Mouse (Mus musculus): ENCODE results near the gene Tmprss12. TPM values are rescaled to one million over a fixed set of nuclear protein-coding genes. Genes with fewer than 3 reads are reported as not detected.
"Not testable (repeated sequence)": the region's sequence is repeated elsewhere in the genome, so short reads cannot be mapped to it uniquely, and the experiment has no call there.

Tmprss12 gene
- polyA plus RNA-seq, 1 experiment from 2014 or later: not detected

- TF ChIP-seq EP300 (optimal IDR thresholded peaks at IDR 0.05) (no peak), CTCF (IDR thresholded peaks at IDR 0.05; ENCODE audit: low read depth) (no peak)
- H3K4me2 ChIP-seq (replicated peaks; ENCODE audit: low read depth): no peak overlapping the region
- no peaks in the 10 kb centered on the region for H3K27me3 ChIP-seq (ENCODE audit: control insufficient read depth, insufficient read depth, low read length)
- WGBS: 72% methylated on average over 12 of the region's 12 CpGs
- no peak overlapping the region for H3K9ac ChIP-seq (ENCODE audit: low read length)
- no peaks in the 10 kb centered on the region for H3K9me3 ChIP-seq (ENCODE audit: control insufficient read depth, low read length)
- H3K4me3 ChIP-seq (ENCODE audit: low read depth, low read length): no peak overlapping the region
- DNase-seq (ENCODE audit: low spot score) (peak; percentile 47), ATAC-seq (ENCODE audit: low FRiP score, low TSS enrichment) (no peak)
- H3K4me1 ChIP-seq (replicated peaks; ENCODE audit: control insufficient read depth, insufficient read depth): no peaks in the 10 kb centered on the region
- no peak overlapping the region for H3K27ac ChIP-seq (replicated peaks)
- H3K36me3 ChIP-seq (ENCODE audit: control insufficient read depth, insufficient read depth, low read length): no peaks in the 10 kb centered on the region
Measured at GRCm38 (mm10) chr15:100324021-100324591, 43.5 kb downstream of the Tmprss12 start.

GRCm38 (mm10) chr15:100325235-100325634 lies 44.6 kb downstream of the Tmprss12 start:
- no peak for ATAC-seq (ENCODE audit: low FRiP score, low TSS enrichment)
- no peak overlapping the region for H3K27ac ChIP-seq (replicated peaks)
- no peaks in the 10 kb centered on the region for H3K36me3 ChIP-seq (ENCODE audit: control insufficient read depth, insufficient read depth, low read length)
- H3K9me3 ChIP-seq (ENCODE audit: control insufficient read depth, low read length): no peaks in the 10 kb centered on the region
- H3K27me3 ChIP-seq (ENCODE audit: control insufficient read depth, insufficient read depth, low read length): no peaks in the 10 kb centered on the region
- WGBS: 62% methylated on average over 3 of the region's 3 CpGs
- H3K4me1 ChIP-seq (replicated peaks; ENCODE audit: control insufficient read depth, insufficient read depth): no peaks in the 10 kb centered on the region
- no peak overlapping the region for H3K4me3 ChIP-seq (ENCODE audit: low read depth, low read length)
- no peak overlapping the region for H3K4me2 ChIP-seq (replicated peaks; ENCODE audit: low read depth)
- DNase-seq (ENCODE audit: low spot score): no peak
- TF ChIP-seq CTCF (IDR thresholded peaks at IDR 0.05; ENCODE audit: low read depth) (no peak), EP300 (optimal IDR thresholded peaks at IDR 0.05) (no peak)
- no peak overlapping the region for H3K9ac ChIP-seq (ENCODE audit: low read length)

GRCm38 (mm10) chr15:100328089-100328488 lies 47.5 kb downstream of the Tmprss12 start:
- H3K4me3 ChIP-seq (ENCODE audit: low read depth, low read length); DNase-seq (ENCODE audit: low spot score); H3K36me3 ChIP-seq (ENCODE audit: control insufficient read depth, insufficient read depth, low read length); H3K27me3 ChIP-seq (ENCODE audit: control insufficient read depth, insufficient read depth, low read length); H3K9ac ChIP-seq (ENCODE audit: low read length); H3K27ac ChIP-seq (replicated peaks); H3K4me1 ChIP-seq (replicated peaks; ENCODE audit: control insufficient read depth, insufficient read depth); H3K4me2 ChIP-seq (replicated peaks; ENCODE audit: low read depth); H3K9me3 ChIP-seq (ENCODE audit: control insufficient read depth, low read length); ATAC-seq (ENCODE audit: low FRiP score, low TSS enrichment): not testable (repeated sequence)
- TF ChIP-seq CTCF (IDR thresholded peaks at IDR 0.05; ENCODE audit: low read depth): peak; percentile 26
- 69% methylated on average over 3 of the region's 4 CpGs for WGBS

GRCm38 (mm10) chr15:100329336-100329735 lies 48.7 kb downstream of the Tmprss12 start:
- H3K4me2 ChIP-seq (replicated peaks; ENCODE audit: low read depth); H3K4me1 ChIP-seq (replicated peaks; ENCODE audit: control insufficient read depth, insufficient read depth); DNase-seq (ENCODE audit: low spot score); H3K4me3 ChIP-seq (ENCODE audit: low read depth, low read length); H3K27me3 ChIP-seq (ENCODE audit: control insufficient read depth, insufficient read depth, low read length); H3K9ac ChIP-seq (ENCODE audit: low read length); H3K36me3 ChIP-seq (ENCODE audit: control insufficient read depth, insufficient read depth, low read length); H3K27ac ChIP-seq (replicated peaks); ATAC-seq (ENCODE audit: low FRiP score, low TSS enrichment); H3K9me3 ChIP-seq (ENCODE audit: control insufficient read depth, low read length): not testable (repeated sequence)
- 68% methylated on average over 9 of the region's 10 CpGs for WGBS

GRCm38 (mm10) chr15:100330739-100331138 lies 50.1 kb downstream of the Tmprss12 start:
- no peak overlapping the region for H3K4me2 ChIP-seq (replicated peaks; ENCODE audit: low read depth)
- TF ChIP-seq EP300 (optimal IDR thresholded peaks at IDR 0.05) (no peak), CTCF (IDR thresholded peaks at IDR 0.05; ENCODE audit: low read depth) (no peak)
- no peaks in the 10 kb centered on the region for H3K27me3 ChIP-seq (ENCODE audit: control insufficient read depth, insufficient read depth, low read length)
- H3K4me1 ChIP-seq (replicated peaks; ENCODE audit: control insufficient read depth, insufficient read depth): no peaks in the 10 kb centered on the region
- 65% methylated on average over 7 of the region's 7 CpGs for WGBS
- no peak overlapping the region for H3K4me3 ChIP-seq (ENCODE audit: low read depth, low read length)
- ATAC-seq (ENCODE audit: low FRiP score, low TSS enrichment) (no peak), DNase-seq (ENCODE audit: low spot score) (no peak)
- no peak overlapping the region for H3K9ac ChIP-seq (ENCODE audit: low read length)
- no peaks in the 10 kb centered on the region for H3K9me3 ChIP-seq (ENCODE audit: control insufficient read depth, low read length)
- H3K36me3 ChIP-seq (ENCODE audit: control insufficient read depth, insufficient read depth, low read length): no peaks in the 10 kb centered on the region
- no peak overlapping the region for H3K27ac ChIP-seq (replicated peaks)

GRCm38 (mm10) chr15:100332077-100332961 lies 51.7 kb downstream of the Tmprss12 start:
- not testable (repeated sequence) for H3K4me2 ChIP-seq (replicated peaks; ENCODE audit: low read depth); DNase-seq (ENCODE audit: low spot score); H3K4me3 ChIP-seq (ENCODE audit: low read depth, low read length); H3K36me3 ChIP-seq (ENCODE audit: control insufficient read depth, insufficient read depth, low read length); H3K9me3 ChIP-seq (ENCODE audit: control insufficient read depth, low read length); H3K4me1 ChIP-seq (replicated peaks; ENCODE audit: control insufficient read depth, insufficient read depth); H3K27me3 ChIP-seq (ENCODE audit: control insufficient read depth, insufficient read depth, low read length); H3K9ac ChIP-seq (ENCODE audit: low read length); H3K27ac ChIP-seq (replicated peaks)
- 25% methylated on average over 2 of the region's 10 CpGs for WGBS
- 0 out of 2 replicates have a peak, but pooled peaks have one; percentile 42 for ATAC-seq (ENCODE audit: low FRiP score, low TSS enrichment)
- TF ChIP-seq CTCF (IDR thresholded peaks at IDR 0.05; ENCODE audit: low read depth): peak; percentile 42
